In genomic region chr16:64766696-64767300, GRCm38 (mm10) we compare ENCODE assay signal across 27 mouse cellular contexts. TPM values are rescaled to one million over a fixed set of nuclear protein-coding genes. Genes with fewer than 3 reads are reported as not detected.
DNase-seq lines count a peak whose midpoint lies in the region; ATAC-seq and TF ChIP-seq lines count a peak whose summit lies in the region.
"Had no signal": no experiment of that assay in that cellular context is flagged by ENCODE, and none has a peak within 500 bp of the region (broad histone marks: within the 10 kb centered on the region; RNA-seq: fewer than 3 reads in every experiment).

No protein-coding gene starts in this region.

- WGBS in kidney, embryonic 14.5 days, result 93% methylated on average over 8 of the region's 8 CpGs

- TF ChIP-seq CTCF in MEL (IDR thresholded peaks at IDR 0.05 in 2 of 3, conservative IDR thresholded peaks at IDR 0.05 in 1 of 3; ENCODE audit: control insufficient read depth in 1 of 3, insufficient read depth in 1 of 3, low read depth in 2 of 3, low read length in 3 of 3, poor library complexity in 1 of 3, severe bottlenecking in 1 of 3), result no peak

- peak; percentile 7 for ATAC-seq in CD4-positive, CD25-positive, alpha-beta regulatory T cell, adult 4 months
- ATAC-seq in kidney, embryonic 14.5 days (ENCODE audit: low FRiP score, low TSS enrichment), result no peak
- no peak for ATAC-seq in erythroid progenitor cell, adult 5-6 weeks (replicated peaks; ENCODE audit: low FRiP score, poor library complexity, severe bottlenecking)
- ATAC-seq: forebrain, postnatal 0 days; inflammation-experienced regulatory T-cells, adult 6 months had no signal

- no peak for TF ChIP-seq POLR2A in MEL (IDR thresholded peaks at IDR 0.05; ENCODE audit: control insufficient read depth in 1 of 2, insufficient read depth in 1 of 2, low read depth in 1 of 2, low read length in 2 of 2, poor library complexity in 1 of 2)

- H3K4me2 ChIP-seq in kidney, embryonic 14.5 days (replicated peaks; ENCODE audit: low read depth, low read length), result no peak overlapping the region
- H3K4me2 ChIP-seq: embryonic facial prominence, embryonic 13.5 days; forebrain, embryonic 12.5 days; heart, embryonic 12.5 days; hindbrain, embryonic 14.5 days; limb, embryonic 13.5 days; liver, embryonic 11.5 days; lung, embryonic 15.5 days; midbrain, embryonic 12.5 days had no signal

- peaks cover 13% of the 10 kb centered on the region for H3K79me2 ChIP-seq in MEL (ENCODE audit: control insufficient read depth, insufficient read depth, low read length, poor library complexity)

- H3K9ac ChIP-seq in MEL (ENCODE audit: control insufficient read depth, low read depth, low read length, poor library complexity, severe bottlenecking), result no peak overlapping the region
- no peak overlapping the region for H3K9ac ChIP-seq in kidney, embryonic 14.5 days (ENCODE audit: low read depth, low read length)
- H3K9ac ChIP-seq: embryonic facial prominence, embryonic 13.5 days; forebrain, embryonic 12.5 days; forebrain, postnatal 0 days; heart, embryonic 12.5 days; hindbrain, embryonic 14.5 days; limb, embryonic 13.5 days; lung, embryonic 15.5 days; midbrain, embryonic 12.5 days had no signal

- peaks cover 19 to 27% of the 10 kb centered on the region in 2 experiments for H3K36me3 ChIP-seq in MEL (ENCODE audit: control insufficient read depth in 1 of 2, insufficient read depth in 2 of 2, low read length in 2 of 2)
- H3K36me3 ChIP-seq in kidney, embryonic 14.5 days (ENCODE audit: control insufficient read depth, insufficient read depth, low read length), result peaks cover 28% of the 10 kb centered on the region

- peaks cover 6% of the 10 kb centered on the region in 2 experiments for H3K4me1 ChIP-seq in MEL (ENCODE audit: control insufficient read depth in 1 of 2, insufficient read depth in 2 of 2, low read length in 2 of 2)
- no peaks in the 10 kb centered on the region for H3K4me1 ChIP-seq in kidney, embryonic 14.5 days (ENCODE audit: control insufficient read depth, insufficient read depth, low read length)

- peak; percentile 15 for DNase-seq in A20 (ENCODE audit: low read depth, low spot score)
- peak; percentile 61 for DNase-seq in MEL (ENCODE audit: low read depth, low spot score)
- DNase-seq in induced T-regulatory cell, adult 2 months (ENCODE audit: low read depth), result peak; percentile 38
- DNase-seq in adrenal gland, postnatal 4 days (ENCODE audit: low spot score in 2 of 2), result no peak
- DNase-seq: adrenal gland, postnatal 10 days; cerebellum, adult 11-12 months; cerebellum, adult 9-11 months; forebrain, postnatal 0 days; heart, adult 2 months; kidney, adult 11 months; kidney, postnatal 4 days; spleen, adult 18-20 months had no signal

- no peak for TF ChIP-seq RAD21 in MEL (IDR thresholded peaks at IDR 0.05; ENCODE audit: low read depth, low read length)

- no peak overlapping the region for H3K4me3 ChIP-seq in MEL (ENCODE audit: control insufficient read depth in 1 of 2, insufficient read depth in 1 of 2, low read depth in 2 of 2, low read length in 2 of 2)
- no peak overlapping the region for H3K4me3 ChIP-seq in kidney, embryonic 14.5 days (ENCODE audit: low read length)
- H3K4me3 ChIP-seq: embryonic facial prominence, embryonic 13.5 days; erythroblast, embryonic 14.5 days; forebrain, embryonic 12.5 days; heart, adult 2 months; heart, embryonic 12.5 days; limb, embryonic 13.5 days; lung, embryonic 15.5 days; midbrain, embryonic 12.5 days; myocyte had no signal

- H3K27ac ChIP-seq in MEL (ENCODE audit: control insufficient read depth, low read depth, low read length), result peak overlapping the region; percentile 10; the same call in 1 of the 2 replicates
- no peak overlapping the region for H3K27ac ChIP-seq in kidney, embryonic 14.5 days (ENCODE audit: low read depth, low read length)
- H3K27ac ChIP-seq: embryonic facial prominence, embryonic 13.5 days; forebrain, embryonic 12.5 days; heart, adult 2 months; hindbrain, embryonic 14.5 days; kidney, postnatal 0 days; limb, embryonic 13.5 days; lung, embryonic 15.5 days; midbrain, embryonic 12.5 days had no signal

- no peaks in the 10 kb centered on the region for H3K27me3 ChIP-seq in MEL (ENCODE audit: control insufficient read depth in 1 of 2, insufficient read depth in 2 of 2, low read length in 2 of 2)
- no peaks in the 10 kb centered on the region for H3K27me3 ChIP-seq in kidney, embryonic 14.5 days (ENCODE audit: control insufficient read depth, insufficient read depth, low read length)
- H3K27me3 ChIP-seq: embryonic facial prominence, embryonic 13.5 days; forebrain, embryonic 12.5 days; heart, embryonic 12.5 days; limb, embryonic 13.5 days; lung, embryonic 15.5 days; midbrain, embryonic 12.5 days had no signal

- TF ChIP-seq EP300 in MEL (IDR thresholded peaks at IDR 0.05; ENCODE audit: low read depth in 1 of 2, low read length in 2 of 2), result no peak

- no peaks in the 10 kb centered on the region for H3K9me3 ChIP-seq in MEL (replicated peaks; ENCODE audit: insufficient read depth, low read length)
- peaks cover 9% of the 10 kb centered on the region; the same call in 1 of the 2 replicates for H3K9me3 ChIP-seq in kidney, embryonic 14.5 days (ENCODE audit: control insufficient read depth, low read length)

TF ChIP-seq in MEL, 35 proteins besides CTCF, POLR2A, EP300 and RAD21:
- TF ChIP-seq TAL1 (IDR thresholded peaks at IDR 0.05; ENCODE audit: low read length), result peak; percentile 16; the same call in 1 of the 2 replicates
- no peak for TF ChIP-seq MYC (IDR thresholded peaks at IDR 0.05; ENCODE audit: low read depth, low read length)
- no peak for TF ChIP-seq MAX (IDR thresholded peaks at IDR 0.05; ENCODE audit: low read length)
- TF ChIP-seq GABPA (IDR thresholded peaks at IDR 0.05; ENCODE audit: low read depth, low read length), result no peak
- TF ChIP-seq CHD2 (IDR thresholded peaks at IDR 0.05; ENCODE audit: low read length), result no peak
- TF ChIP-seq ZMIZ1 (IDR thresholded peaks at IDR 0.05; ENCODE audit: low read depth, low read length), result no peak
- no peak for TF ChIP-seq RCOR1 (IDR thresholded peaks at IDR 0.05; ENCODE audit: low read depth, low read length)
- no peak for TF ChIP-seq JUND (IDR thresholded peaks at IDR 0.05; ENCODE audit: low read depth, low read length)

RNA-seq across cellular contexts. Expression of gene 4930453N24Rik, which starts 4.2 kb away (rescaled TPM):
- polyA plus RNA-seq in CD4-positive, CD25-positive, alpha-beta regulatory T cell, adult 4 months (2017; shearing (Covaris generic)), result 10 to 100 TPM; 12.3 to 21.5 TPM
- 20.5 and 23.8 TPM in 2 replicates for total RNA-seq in MEL (2012; rRNA removed)
- polyA plus RNA-seq in MEL (2012; ENCODE audit: insufficient read depth in 1 of 2, insufficient read length in 2 of 2, low read depth in 1 of 2, low replicate concordance in 2 of 2, missing spikeins in 1 of 2), result 10 to 100 TPM in 1 of 2 experiments, not detected in 1; 19.4 TPM
- total RNA-seq in adrenal gland, postnatal 4 days (2021), result 10 to 100 TPM; 30.6 to 31.3 TPM
- polyA plus RNA-seq in kidney, embryonic 14.5 days (2014; fragmentation: Nextera tagmentation; extraction: Ambion mirVana), result 25.3 and 25.4 TPM in 2 replicates
- 14.1 and 28.5 TPM in 2 replicates for total RNA-seq in erythroid progenitor cell, adult 5-6 weeks (2015; ENCODE audit: low replicate concordance)
- total RNA-seq in erythroid progenitor cell, adult 5-6 weeks (2017; ENCODE audit: low replicate concordance), result 17.5 and 21.8 TPM in 2 replicates

Comparison
In these comparisons a context has a peak if more than half of its experiments do, and no peak if none do; other contexts are left out.
1. DNase-seq: peak in A20 (single experiment), MEL (single experiment) and induced T-regulatory cell, adult 2 months (single experiment); none in adrenal gland, postnatal 4 days (0 of 2).